ENCODE assay signal across 8 mouse cellular contexts in the genomic region with DNA sequence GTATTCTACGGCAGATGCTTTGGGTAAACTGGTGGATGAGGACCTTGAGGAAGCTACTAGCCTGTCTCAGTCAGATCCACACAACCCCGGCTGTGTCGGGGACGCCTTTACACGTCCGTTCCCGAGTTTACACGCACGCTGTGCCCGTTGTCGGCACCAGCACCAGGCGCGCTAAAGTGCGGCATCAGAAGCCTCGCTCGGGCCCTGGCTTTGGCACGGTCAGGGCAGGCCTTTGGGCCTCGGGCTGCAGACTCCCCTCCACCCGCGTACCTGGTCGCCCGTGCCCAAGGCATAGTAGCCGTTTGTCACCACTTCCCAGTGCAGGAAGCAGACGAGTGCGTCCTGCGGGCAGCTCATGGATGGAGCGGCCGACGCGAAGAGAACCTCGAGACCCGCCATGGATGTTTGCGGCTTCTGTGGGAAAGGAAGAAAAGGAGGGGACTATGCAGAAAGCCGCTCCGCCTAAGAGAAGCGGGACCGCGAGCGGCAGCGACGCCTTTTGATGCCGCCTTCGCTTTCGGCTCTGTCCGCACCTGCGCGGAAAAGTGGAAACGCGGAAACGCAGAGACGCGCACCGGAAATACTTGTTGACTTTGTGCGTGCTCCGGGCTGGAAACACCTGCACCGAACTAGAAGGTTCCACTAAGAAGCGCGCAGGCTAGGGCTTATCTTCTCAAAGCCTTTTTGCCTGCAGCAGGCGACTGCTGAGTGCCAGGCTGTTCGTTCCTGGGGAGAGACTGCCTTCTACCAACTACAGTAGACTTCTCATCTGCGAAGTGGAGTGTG. TPM values are rescaled to one million over a fixed set of nuclear protein-coding genes. Genes with fewer than 3 reads are reported as not detected.
DNase-seq lines count a peak whose midpoint lies in the region; ATAC-seq and TF ChIP-seq lines count a peak whose summit lies in the region.

No protein-coding gene starts in this region.

- peak overlapping the region; percentile 82 for H3K4me2 ChIP-seq in kidney, embryonic 15.5 days

- H3K9me3 ChIP-seq in kidney, embryonic 15.5 days (replicated peaks): no peaks in the 10 kb centered on the region

- H3K4me1 ChIP-seq in bone marrow macrophage, adult 2 months (ENCODE audit: control insufficient read depth, insufficient read depth, low read length): peaks cover 15% of the 10 kb centered on the region
- H3K4me1 ChIP-seq in embryonic fibroblast, embryonic 13.5 days (ENCODE audit: control insufficient read depth, insufficient read depth, low read length): 0 out of 2 replicates have a peak, but pooled peaks cover 8% of the 10 kb centered on the region
- H3K4me1 ChIP-seq in kidney, embryonic 15.5 days: peaks cover 19% of the 10 kb centered on the region

- no peak for TF ChIP-seq POLR2A in bone marrow macrophage, adult 2 months (IDR thresholded peaks at IDR 0.05; ENCODE audit: borderline replicate concordance, low read depth, low read length)
- peak; percentile 92 for TF ChIP-seq POLR2A in embryonic fibroblast, embryonic 13.5 days (IDR thresholded peaks at IDR 0.05; ENCODE audit: low read depth, low read length)

- under 1% methylated on average over 61 of the region's 61 CpGs for WGBS in kidney, embryonic 15.5 days

- peaks cover 9% of the 10 kb centered on the region; the same call in 1 of the 2 replicates for H3K27me3 ChIP-seq in kidney, embryonic 15.5 days

- peak; percentile 91 for ATAC-seq in kidney, embryonic 15.5 days (replicated peaks; ENCODE audit: low FRiP score)
- peak; percentile 88 for ATAC-seq in monocyte, adult 5-6 weeks (replicated peaks; ENCODE audit: insufficient number of reproducible peaks, low FRiP score, low TSS enrichment, poor library complexity, severe bottlenecking)

- DNase-seq in A20 (ENCODE audit: low read depth, low spot score): peak; percentile 93
- peak; percentile 64 to 83 for DNase-seq in heart, adult 9 months (ENCODE audit: low spot score in 2 of 2)
- DNase-seq in liver: peak; percentile 90
- peak; percentile 89 to 94 for DNase-seq in spleen, postnatal 4 days (ENCODE audit: low spot score in 2 of 2)

- H3K27ac ChIP-seq in bone marrow macrophage, adult 2 months (ENCODE audit: insufficient read depth, low read depth, low read length): peak overlapping the region; percentile 33
- no peak overlapping the region for H3K27ac ChIP-seq in embryonic fibroblast, embryonic 13.5 days (ENCODE audit: insufficient read depth, low read length)
- H3K27ac ChIP-seq in kidney, embryonic 15.5 days: peak overlapping the region; percentile 73

- no peak for TF ChIP-seq CTCF in bone marrow macrophage, adult 2 months (IDR thresholded peaks at IDR 0.05; ENCODE audit: low read depth, low read length)
- TF ChIP-seq CTCF in embryonic fibroblast, embryonic 13.5 days (IDR thresholded peaks at IDR 0.05; ENCODE audit: borderline replicate concordance, insufficient read depth, low read length): no peak

- H3K4me3 ChIP-seq in bone marrow macrophage, adult 2 months (ENCODE audit: insufficient read depth, low read length): peak overlapping the region; percentile 99
- H3K4me3 ChIP-seq in embryonic fibroblast, embryonic 13.5 days (ENCODE audit: insufficient read depth, low read length): peak overlapping the region; percentile 73
- peak overlapping the region; percentile 94 for H3K4me3 ChIP-seq in kidney, embryonic 15.5 days (replicated peaks)

- H3K9ac ChIP-seq in kidney, embryonic 15.5 days: peak overlapping the region; percentile 85

- 0 out of 2 replicates have a peak, but pooled peaks cover 3% of the 10 kb centered on the region for H3K36me3 ChIP-seq in kidney, embryonic 15.5 days

RNA-seq across cellular contexts. Expression of a gene that starts 3.1 kb away (rescaled TPM):
- polyA plus RNA-seq in bone marrow macrophage, adult 2 months (2012; ENCODE audit: insufficient read depth, insufficient read length, missing spikeins): 28.5 and 28.9 TPM in 2 replicates
- polyA plus RNA-seq in embryonic fibroblast, embryonic 13.5 days (2011; ENCODE audit: insufficient read length, low read depth, missing spikeins): 28.7 and 32.7 TPM in 2 replicates
- 42.2 and 43.0 TPM in 2 replicates for polyA plus RNA-seq in kidney, embryonic 15.5 days (2015; fragmentation: Nextera tagmentation; extraction: Ambion mirVana)
- 9.7 to 13.1 TPM (median 10.2 TPM) in 3 replicates for total RNA-seq in monocyte, adult 5-6 weeks (2017)

RNA-seq across cellular contexts. Expression of a gene that starts 39.1 kb away (rescaled TPM):
- polyA plus RNA-seq in bone marrow macrophage, adult 2 months (2012; ENCODE audit: insufficient read depth, insufficient read length, missing spikeins): not detected in 2 replicates
- not detected in 2 replicates for polyA plus RNA-seq in embryonic fibroblast, embryonic 13.5 days (2011; ENCODE audit: insufficient read length, low read depth, missing spikeins)
- 0.95 and 1.5 TPM in 2 replicates for polyA plus RNA-seq in kidney, embryonic 15.5 days (2015; fragmentation: Nextera tagmentation; extraction: Ambion mirVana)
- not detected in 3 replicates for total RNA-seq in monocyte, adult 5-6 weeks (2017)
